Mouse (Mus musculus) granulocyte monocyte progenitor cell, adult 5-6 weeks (primary cell): ENCODE measurements at regions not wholly inside any gene's neighbourhood (a gene's known extent, or its start where the extent isn't known, plus 50 kb on each side); places are given as distances from the start of the nearest gene placed in this dataset.

ENCODE experiments used
- ATAC-seq: replicated peaks from 2 replicates; pipeline ENCODE4 v1.8.0; 2016; ENCODE audit warnings: mild to moderate bottlenecking, moderate TSS enrichment, inconsistent platforms; ENCODE audit not compliant: poor library complexity, severe bottlenecking

GRCm38 (mm10) chr17:73044918-73045580, 62.7 kb upstream of the Lclat1 start:
- ATAC-seq: no peak

- ATAC-seq: peak; percentile 53
Measured at GRCm38 (mm10) chr17:73046985-73047384, 60.8 kb upstream of the Lclat1 start.

GRCm38 (mm10) chr17:73048164-73048563, 59.6 kb upstream of the Lclat1 start:
- no peak for ATAC-seq

- no peak for ATAC-seq
Measured at GRCm38 (mm10) chr17:73052956-73053355, 54.8 kb upstream of the Lclat1 start.

- peak; percentile 40 for ATAC-seq
Measured at GRCm38 (mm10) chr17:73053479-73054215, 54.1 kb upstream of the Lclat1 start.

- ATAC-seq: no peak
Measured at GRCm38 (mm10) chr17:73054226-73054625, 53.6 kb upstream of the Lclat1 start.

- peak; percentile 69 for ATAC-seq
Measured at GRCm38 (mm10) chr17:73055197-73055596, 52.6 kb upstream of the Lclat1 start.

GRCm38 (mm10) chr17:73055611-73056010, 52.2 kb upstream of the Lclat1 start:
- ATAC-seq: no peak

GRCm38 (mm10) chr17:73056616-73057015, 51.2 kb upstream of the Lclat1 start:
- no peak for ATAC-seq
